Mouse (Mus musculus) ES-CJ7 (cell line): Measurements from ENCODE around the gene Pef1.

Experiments
- DNase-seq: peaks from one replicate; pipeline ENCODE4 v3.0.0; 2011; ENCODE audit warnings: low read depth, low spot score

The Pef1 gene

DNA sequence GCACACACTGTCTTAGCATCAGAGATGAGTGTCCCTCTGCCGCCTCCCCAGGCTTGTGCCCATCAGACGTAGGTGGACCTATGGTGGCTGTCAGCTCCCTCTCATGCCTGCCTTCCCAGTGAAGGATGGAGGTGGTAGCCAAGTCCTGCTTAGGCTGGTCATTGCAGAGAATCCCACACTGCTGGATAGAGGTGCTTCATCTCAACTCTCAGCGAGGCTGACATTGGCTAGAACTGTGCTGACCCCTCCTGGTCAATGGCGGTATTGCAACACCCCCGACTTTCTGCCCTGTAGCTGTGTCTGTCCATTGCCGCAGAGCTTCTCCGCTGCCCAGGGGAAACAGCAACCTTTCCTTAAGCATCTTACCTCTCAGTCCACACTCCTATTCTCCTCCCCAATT, 15.1 kb upstream of the Pef1 start:
- DNase-seq, result peak; percentile 68

DNA sequence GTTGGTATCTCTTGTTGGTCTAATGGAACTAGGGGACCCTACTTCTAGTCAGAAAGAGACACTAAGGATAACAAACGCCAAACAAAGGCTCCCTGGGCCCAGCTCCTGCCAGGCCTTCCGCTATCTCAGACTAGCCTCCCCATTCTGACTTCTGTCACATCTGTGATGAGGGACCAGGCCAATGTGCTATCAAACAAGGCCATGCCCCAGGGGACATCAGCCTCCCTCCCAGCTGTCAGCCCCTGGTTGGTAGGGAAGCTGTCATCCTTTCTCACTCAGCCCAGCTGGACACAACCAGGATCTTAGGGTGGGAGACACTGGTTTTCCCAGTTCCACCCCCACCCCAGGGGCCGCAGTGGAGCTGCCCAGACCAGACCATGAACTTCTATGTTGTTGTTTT, 7.2 kb upstream of the Pef1 start:
- no peak for DNase-seq

DNA sequence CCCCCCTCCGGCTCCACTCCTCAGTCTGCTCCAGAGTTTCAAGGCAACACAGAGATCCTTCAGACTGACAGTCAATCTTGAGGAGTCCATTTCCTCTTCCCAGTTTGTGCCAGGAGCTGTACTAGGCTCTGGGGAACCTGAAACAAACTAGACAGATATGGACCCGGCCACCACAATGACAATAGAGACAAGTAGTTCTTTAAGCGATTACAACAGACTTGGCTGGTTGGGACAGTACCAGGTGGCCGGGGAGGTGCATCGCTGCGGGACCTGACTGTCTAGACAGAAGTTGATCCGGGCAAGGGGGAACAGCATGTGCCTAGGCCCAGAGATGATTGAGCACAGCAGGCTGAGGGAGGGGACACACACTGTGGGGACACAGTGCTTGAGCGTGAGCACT, 1.2 kb upstream of the Pef1 start:
- peak; percentile 54 for DNase-seq

- peak; percentile 79 for DNase-seq
Measured at GRCm38 (mm10) chr4:130103632-130104031, 1.3 kb downstream of the Pef1 start.

DNA sequence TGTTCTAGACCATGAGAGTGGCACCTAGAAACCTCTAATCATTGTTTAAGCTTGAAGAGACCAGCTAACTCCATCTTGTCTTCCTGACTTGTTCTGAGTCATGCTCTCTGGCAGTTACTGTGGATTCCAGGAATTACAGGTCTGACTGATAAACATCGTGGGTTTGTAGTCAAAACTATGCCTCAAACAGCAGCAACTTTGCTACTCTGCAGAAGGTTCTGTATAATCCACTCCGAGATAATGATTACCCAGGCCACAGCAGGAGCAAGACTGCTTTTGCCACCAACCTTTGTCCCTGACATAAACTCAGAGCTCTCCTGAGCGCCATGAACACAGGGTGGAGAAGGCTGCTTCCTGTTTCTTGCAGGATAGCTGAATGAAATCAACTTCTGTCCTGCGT, 2.2 kb downstream of the Pef1 start:
- DNase-seq, result no peak

- peak; percentile 89 for DNase-seq
Measured at GRCm38 (mm10) chr4:130107065-130107443, 4.7 kb downstream of the Pef1 start.

GRCm38 (mm10) chr4:130107444-130108131, 5.2 kb downstream of the Pef1 start:
- DNase-seq, result peak; percentile 98

- no peak for DNase-seq
Measured at GRCm38 (mm10) chr4:130108929-130109328, 6.6 kb downstream of the Pef1 start.

DNA sequence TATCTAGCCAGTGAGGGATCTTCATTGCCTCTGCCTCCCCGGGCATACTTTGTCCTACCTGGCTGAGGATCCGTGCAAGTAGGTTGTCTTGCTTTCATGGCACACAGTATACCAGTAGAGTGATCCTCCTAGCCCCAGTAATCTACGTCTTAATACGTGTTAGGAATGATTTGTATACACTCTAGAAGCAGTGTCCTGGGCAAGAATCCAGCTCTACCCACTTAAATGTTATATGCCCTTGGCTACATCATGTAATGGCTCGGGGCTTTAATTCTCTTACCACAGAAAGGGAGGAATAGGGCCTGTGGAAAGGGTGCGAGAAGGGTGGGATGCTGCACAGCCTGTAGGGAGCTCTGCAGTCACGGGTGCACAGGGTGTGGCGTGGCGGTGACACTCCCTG, 7.3 kb downstream of the Pef1 start:
- no peak for DNase-seq

- DNase-seq, result no peak
Measured at GRCm38 (mm10) chr4:130110091-130110490, 7.7 kb downstream of the Pef1 start.

DNA sequence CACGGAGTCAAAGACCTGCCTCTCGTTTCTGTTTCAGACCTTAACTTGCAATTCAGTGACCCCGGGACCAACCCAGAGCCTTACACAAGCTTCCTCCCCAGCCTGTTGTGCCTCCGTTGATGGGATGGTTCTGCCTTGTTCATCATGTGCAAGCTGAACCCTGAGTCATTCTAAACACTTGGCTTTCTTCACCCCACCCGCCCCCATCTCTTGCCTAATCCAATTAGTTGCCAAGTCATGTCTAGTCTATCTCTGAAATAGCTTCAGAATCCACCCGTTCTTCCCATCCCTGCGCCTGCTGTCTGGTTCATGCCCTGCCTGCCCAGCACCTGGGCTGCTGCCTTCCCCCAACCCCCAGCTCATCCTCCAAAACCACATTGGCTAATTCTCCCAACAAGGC, 9.9 kb downstream of the Pef1 start:
- no peak for DNase-seq

DNA sequence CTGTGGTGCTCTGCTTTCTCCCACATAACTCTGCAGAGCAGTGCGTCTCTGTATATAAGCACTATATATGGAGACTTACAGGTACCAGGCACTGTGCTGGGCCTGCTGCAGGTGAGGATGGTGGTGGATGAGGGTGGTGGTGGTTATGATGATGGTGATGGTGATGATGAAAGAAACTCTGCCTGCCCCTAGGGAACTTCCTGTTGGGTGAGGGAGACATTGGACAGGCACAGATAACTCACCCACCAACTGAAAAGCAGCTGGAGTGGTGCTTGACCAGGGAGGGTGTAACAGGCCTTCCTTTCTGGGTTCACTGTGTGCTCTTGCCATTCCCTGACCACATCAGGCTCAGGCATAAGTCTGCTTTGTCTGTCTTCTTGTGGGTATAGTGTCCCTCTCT, 10.4 kb downstream of the Pef1 start:
- DNase-seq, result no peak

- DNase-seq, result peak; percentile 16
Measured at GRCm38 (mm10) chr4:130120752-130121151, 18.4 kb downstream of the Pef1 start.

- no peak for DNase-seq
Measured at GRCm38 (mm10) chr4:130121560-130121959, 19.2 kb downstream of the Pef1 start.

DNA sequence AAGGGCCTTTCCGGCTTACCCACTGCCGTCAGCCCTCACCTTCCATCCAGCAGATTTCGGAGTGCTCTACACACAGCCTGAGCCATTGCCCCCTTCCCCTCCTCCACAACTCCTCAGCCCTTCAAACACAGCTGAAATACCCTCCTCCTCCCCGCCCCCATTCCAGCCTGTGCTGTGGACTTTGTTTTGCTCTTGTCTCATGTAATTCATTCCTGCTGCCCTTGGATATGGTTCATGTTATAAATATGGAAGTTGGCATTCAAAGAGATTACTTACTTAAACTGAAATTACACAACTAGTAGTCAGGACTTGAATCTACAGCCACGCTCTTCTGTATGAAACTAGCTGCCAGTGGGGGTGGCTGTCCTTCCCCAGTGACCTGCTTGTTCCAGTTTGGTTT, 20.7 kb downstream of the Pef1 start:
- DNase-seq, result no peak

DNA sequence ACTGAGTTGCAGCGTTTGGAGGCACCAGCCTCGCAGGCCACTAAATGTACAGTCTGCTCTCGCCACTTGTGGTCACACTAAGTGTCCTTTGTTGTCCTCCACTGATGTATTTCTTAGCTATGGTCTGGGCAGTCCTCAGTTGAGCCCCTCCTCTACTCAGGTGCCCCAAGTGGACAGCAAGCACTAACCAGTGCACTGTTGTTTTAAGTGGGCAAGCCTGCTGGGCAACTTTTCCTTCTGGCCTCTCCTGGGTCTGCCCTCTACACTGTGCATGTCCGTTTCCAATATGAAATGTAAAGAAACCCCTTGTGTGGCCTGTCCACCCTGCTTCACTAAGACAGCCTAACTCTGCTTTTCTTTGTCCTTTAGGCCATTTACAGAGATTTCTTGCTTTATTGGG, 21.8 kb downstream of the Pef1 start:
- DNase-seq, result no peak

DNA sequence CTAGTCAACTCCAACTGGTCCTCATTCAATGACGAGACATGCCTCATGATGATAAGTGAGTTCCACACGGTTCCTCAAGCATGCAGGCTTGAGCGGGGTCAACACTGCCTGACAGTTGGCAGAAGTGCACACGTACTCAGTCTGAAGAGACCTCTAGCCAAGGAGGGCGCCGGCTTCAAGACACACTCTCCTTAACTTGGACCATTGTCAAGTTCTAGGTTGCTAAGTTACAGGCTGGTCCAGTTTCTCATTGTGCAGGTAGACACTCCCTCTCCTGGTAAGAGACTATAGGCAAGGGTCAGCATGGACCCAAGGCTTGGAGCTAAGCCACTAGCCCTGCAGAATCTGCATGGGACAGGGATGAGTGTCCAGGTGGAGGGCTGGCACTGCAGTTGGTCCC, 22.8 kb downstream of the Pef1 start:
- DNase-seq, result no peak

DNA sequence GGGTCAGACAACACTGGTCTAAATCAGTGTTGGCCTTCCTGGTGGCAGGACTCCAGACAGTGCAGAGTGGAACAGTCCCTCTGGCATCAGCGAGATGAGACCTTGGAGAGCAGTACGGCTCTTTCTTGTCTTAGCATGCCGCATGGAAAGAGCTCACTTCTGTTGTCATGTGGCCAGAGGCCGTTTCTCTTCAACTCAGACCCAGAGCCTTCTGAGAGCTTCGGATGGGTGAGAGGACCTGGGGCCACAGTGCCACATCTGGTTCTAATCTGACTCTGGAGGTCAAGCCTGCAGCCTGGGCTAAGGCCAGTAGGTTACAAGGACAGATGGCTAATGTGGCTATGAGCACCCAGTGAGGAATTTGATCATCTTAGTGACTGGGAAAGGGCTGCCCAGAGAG, 23.6 kb downstream of the Pef1 start:
- DNase-seq, result no peak

DNA sequence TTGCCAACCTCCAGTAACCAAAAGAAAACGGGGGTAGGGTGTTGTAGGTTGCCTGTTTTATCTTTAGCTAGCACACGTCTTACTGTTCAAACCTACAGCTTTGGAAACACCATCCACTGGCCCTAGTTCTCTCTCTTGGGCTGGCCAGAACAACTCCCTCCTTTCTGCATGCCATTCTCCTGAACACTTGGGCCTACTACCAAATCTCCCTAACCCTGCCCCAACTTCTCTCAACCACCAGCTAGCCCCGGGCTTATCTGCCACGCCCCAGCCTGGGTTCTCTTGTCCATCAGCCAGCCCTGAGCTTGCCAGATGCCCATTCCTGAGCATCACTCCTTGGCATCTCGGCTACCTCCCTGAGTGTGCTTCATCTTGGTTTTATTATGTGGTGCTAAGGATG, 26.5 kb downstream of the Pef1 start:
- DNase-seq, result no peak

DNA sequence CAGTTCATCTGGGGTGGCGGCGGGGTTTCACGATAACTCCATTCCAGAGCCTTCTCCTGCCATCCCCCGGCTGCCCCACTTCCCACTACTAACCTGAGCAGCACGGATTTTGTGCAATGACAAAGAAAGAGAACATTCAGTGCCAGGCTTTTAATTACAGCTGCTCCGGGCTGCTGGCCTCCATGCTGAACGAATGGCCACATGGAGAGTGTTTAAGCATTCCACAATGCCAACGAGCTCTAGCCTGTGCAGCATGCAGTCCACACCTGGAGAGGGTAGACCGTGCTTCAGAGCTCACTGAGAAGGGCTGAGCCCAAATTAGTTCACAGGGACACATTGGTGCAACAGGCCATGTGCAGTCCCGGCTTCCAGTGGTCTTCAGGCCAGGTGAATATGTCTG, 27.7 kb downstream of the Pef1 start:
- DNase-seq, result no peak

GRCm38 (mm10) chr4:130130641-130131350, 28.4 kb downstream of the Pef1 start:
- DNase-seq, result peak; percentile 34

DNA sequence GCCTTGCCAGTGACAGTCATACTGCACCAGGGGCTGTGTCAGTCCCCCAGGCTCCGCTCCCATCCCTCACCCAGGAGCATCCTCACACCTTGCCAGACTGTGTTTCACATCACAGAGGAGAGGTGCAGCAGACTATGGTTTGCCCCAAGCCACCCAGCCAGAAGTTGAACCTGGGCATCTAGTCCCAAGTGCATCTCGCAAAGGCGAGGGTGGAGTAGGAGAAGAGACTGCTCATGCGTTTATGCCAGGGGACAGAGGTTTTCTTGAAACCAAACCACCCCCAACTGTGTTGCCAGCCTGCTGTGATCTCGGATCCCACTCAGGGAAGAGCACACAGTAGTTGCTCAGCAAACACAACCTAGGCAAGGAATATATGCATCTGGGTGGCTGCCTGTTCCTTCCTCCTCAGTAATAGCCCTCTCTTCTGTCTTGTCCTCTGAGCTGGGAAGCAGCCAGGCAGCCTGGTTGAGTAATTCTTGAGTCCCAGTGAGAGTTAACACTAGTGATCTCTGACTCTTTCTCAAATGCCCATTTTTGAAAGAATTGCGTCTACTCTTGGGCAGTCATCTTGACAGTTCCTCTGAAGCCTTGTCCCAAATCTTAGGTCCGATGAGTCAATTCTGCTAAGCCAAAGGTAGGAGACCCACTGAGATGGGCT, 29.2 kb downstream of the Pef1 start:
- no peak for DNase-seq

DNA sequence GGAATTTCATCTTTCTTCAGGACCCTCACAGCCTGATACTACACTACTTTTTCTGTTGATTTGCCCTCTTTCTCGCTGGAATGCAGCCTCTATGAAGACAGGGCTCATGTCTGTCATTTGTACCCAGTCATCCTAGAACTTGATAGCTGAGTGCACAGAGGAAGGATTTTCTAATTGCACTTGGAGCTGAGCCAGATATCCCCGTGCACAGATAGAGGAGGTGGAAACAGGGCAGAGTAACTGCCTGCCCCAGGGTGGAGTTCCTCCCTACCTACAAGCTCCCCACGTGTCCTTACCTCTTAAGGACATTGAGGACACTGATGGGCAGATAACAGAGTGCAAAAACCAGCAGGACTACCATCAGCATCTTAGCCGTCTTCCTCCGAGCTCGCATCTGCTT, 31.0 kb downstream of the Pef1 start:
- DNase-seq, result no peak
